Mouse (Mus musculus) G1E (cell line): ENCODE measurements around the gene Tnnc1.

ENCODE experiments used
- CTCF ChIP-seq: IDR thresholded peaks from 2 replicates; pipeline ENCODE4 v1.5.1; 2012; ENCODE audit warnings: low read depth, low read length, inconsistent platforms, mixed read lengths
- GATA1 ChIP-seq: IDR thresholded peaks from 2 replicates; pipeline ENCODE4 v1.6.1; 2012; ENCODE audit warnings: borderline replicate concordance, low read length, inconsistent platforms, mixed read lengths
- POLR2AphosphoS5 ChIP-seq: IDR thresholded peaks from 2 replicates; pipeline ENCODE4 v1.6.1; 2012; ENCODE audit warnings: low read depth, low read length, inconsistent platforms; ENCODE audit not compliant: insufficient replicate concordance

GRCm38 (mm10) chr14:31183541-31183940 is 24.6 kb upstream of the Tnnc1 start:
- no peak for TF ChIP-seq CTCF
- no peak for TF ChIP-seq GATA1
- TF ChIP-seq POLR2AphosphoS5 = no peak
